Mouse (Mus musculus) hindbrain, embryonic 15.5 days (tissue): ENCODE measurements around the gene Cfap52. TPM values are rescaled to one million over a fixed set of nuclear protein-coding genes. Genes with fewer than 3 reads are reported as not detected.
A peak's percentile ranks its signal among the peaks of the same experiment; 100 is the strongest.

Source experiments
- ATAC-seq: fragments of 200-750 bp; cut with Nextera tagmentation; 2 replicates; pipeline ENCODE4 v1.8.0; 2017; ENCODE audit warnings: low read depth, moderate number of reproducible peaks, moderate TSS enrichment; ENCODE audit not compliant: low FRiP score
- H3K27ac ChIP-seq: fragments of 300-500 bp; sonication (generic); replicated peaks from 2 replicates; pipeline ENCODE4 v1.5.1; 2015; ENCODE audit warnings: mild to moderate bottlenecking, inconsistent platforms
- H3K27me3 ChIP-seq: fragments of 300-500 bp; sonication (generic); 2 replicates; pipeline ENCODE4 v1.6.1; 2015; ENCODE audit warnings: control low read depth, inconsistent platforms
- H3K36me3 ChIP-seq: fragments of 300-500 bp; sonication (generic); 2 replicates; pipeline ENCODE4 v1.6.1; 2015; ENCODE audit warnings: control low read depth, inconsistent platforms
- H3K4me1 ChIP-seq: fragments of 300-500 bp; sonication (generic); replicated peaks from 2 replicates; pipeline ENCODE4 v1.6.1; 2015; ENCODE audit warnings: control low read depth, inconsistent platforms
- H3K4me2 ChIP-seq: fragments of 300-500 bp; sonication (generic); 2 replicates; pipeline ENCODE4 v1.6.1; 2015; ENCODE audit warnings: moderate library complexity, mild to moderate bottlenecking, inconsistent platforms
- H3K4me3 ChIP-seq: fragments of 300-500 bp; sonication (generic); 2 replicates; pipeline ENCODE4 v1.5.1; 2015; ENCODE audit warnings: mild to moderate bottlenecking, inconsistent platforms
- H3K9ac ChIP-seq: fragments of 300-500 bp; sonication (generic); 2 replicates; pipeline ENCODE4 v1.6.1; 2015; ENCODE audit warnings: inconsistent platforms
- H3K9me3 ChIP-seq: fragments of 300-500 bp; sonication (generic); 2 replicates; pipeline ENCODE4 v1.6.1; 2016; ENCODE audit warnings: control low read depth, inconsistent platforms
- WGBS: fragments of 180-500 bp; shearing (Covaris S2); methylation state at CpG from one replicate; pipeline ENCODE4 v1.1.7; 2015; 5-methylcytosine and 5-hydroxymethylcytosine counted together
- polyA plus RNA-seq: library from polyadenylated mRNA; unstranded; fragments of >200 nt; fragmentation: Nextera tagmentation; extraction: Ambion mirVana; gene quantifications from 2 replicates; pipeline ENCODE4 v1.2.1, GENCODE M21; 2015

Gene Cfap52
- polyA plus RNA-seq, 1 experiment from 2014 or later: 7.1 TPM

GRCm38 (mm10) chr11:67922755-67923125 is 42.7 kb downstream of the Cfap52 start:
- Histone ChIP-seq H3K36me3 (no peaks in the 10 kb centered on the region), H3K4me3 (peak overlapping the region; percentile 58), H3K9me3 (no peaks in the 10 kb centered on the region), H3K9ac (no peak overlapping the region), H3K4me2 (peak overlapping the region; percentile 100), H3K4me1 (peaks cover 18% of the 10 kb centered on the region), H3K27me3 (peaks cover 25% of the 10 kb centered on the region), H3K27ac (no peak overlapping the region)
- peak; percentile 66 for ATAC-seq
- under 1% methylated on average over 12 of the region's 12 CpGs for WGBS

- H3K36me3 ChIP-seq: no peaks in the 10 kb centered on the region
- peak within 1 kb of the TSS; percentile 58 for H3K4me3 ChIP-seq
- H3K4me1 ChIP-seq: peaks cover 18% of the 10 kb centered on the region
- H3K27me3 ChIP-seq: peaks cover 25% of the 10 kb centered on the region
- peak; percentile 57; the same call in 1 of the 2 replicates for ATAC-seq
- H3K9me3 ChIP-seq: no peaks in the 10 kb centered on the region
- WGBS: under 1% methylated on average over 72 of the region's 80 CpGs
- peak within 1 kb of the TSS; percentile 51; the same call in 1 of the 2 replicates for H3K27ac ChIP-seq
- peak within 1 kb of the TSS; percentile 59 for H3K9ac ChIP-seq
- H3K4me2 ChIP-seq: peak within 1 kb of the TSS; percentile 100
Measured at GRCm38 (mm10) chr11:67921827-67922754, 43.4 kb downstream of the Cfap52 start, which contains the start of gene Usp43. TSS of gene Usp43 (minus strand) at chr11:67922153.

GRCm38 (mm10) chr11:67921091-67921826 is 44.2 kb downstream of the Cfap52 start:
- peak overlapping the region; percentile 100 for H3K4me2 ChIP-seq
- 3% methylated on average over 47 of the region's 47 CpGs for WGBS
- peak; percentile 47; the same call in 1 of the 2 replicates for ATAC-seq
- peaks cover 18% of the 10 kb centered on the region for H3K4me1 ChIP-seq
- no peak overlapping the region for H3K27ac ChIP-seq
- H3K9me3 ChIP-seq: no peaks in the 10 kb centered on the region
- peak overlapping the region; percentile 59 for H3K9ac ChIP-seq
- H3K4me3 ChIP-seq: peak overlapping the region; percentile 58
- H3K27me3 ChIP-seq: peaks cover 25% of the 10 kb centered on the region
- H3K36me3 ChIP-seq: no peaks in the 10 kb centered on the region

- Histone ChIP-seq H3K27me3 (peaks cover 25% of the 10 kb centered on the region), H3K4me1 (peaks cover 18% of the 10 kb centered on the region), H3K4me2 (peak overlapping the region; percentile 100), H3K36me3 (no peaks in the 10 kb centered on the region), H3K27ac (no peak overlapping the region), H3K9me3 (no peaks in the 10 kb centered on the region), H3K4me3 (peak overlapping the region; percentile 58; the same call in 1 of the 2 replicates), H3K9ac (no peak overlapping the region)
- WGBS: 56% methylated on average over 9 of the region's 9 CpGs
- no peak for ATAC-seq
Measured at GRCm38 (mm10) chr11:67920226-67920960, 45.1 kb downstream of the Cfap52 start.

GRCm38 (mm10) chr11:67919593-67919992 is 45.9 kb downstream of the Cfap52 start:
- 80% methylated on average over 5 of the region's 5 CpGs for WGBS
- Histone ChIP-seq H3K36me3 (no peaks in the 10 kb centered on the region), H3K4me2 (no peak overlapping the region), H3K27me3 (peaks cover 25% of the 10 kb centered on the region), H3K9me3 (no peaks in the 10 kb centered on the region), H3K9ac (no peak overlapping the region), H3K4me1 (peaks cover 18% of the 10 kb centered on the region), H3K27ac (no peak overlapping the region), H3K4me3 (no peak overlapping the region)
- ATAC-seq: no peak

GRCm38 (mm10) chr11:67917126-67917525 is 48.3 kb downstream of the Cfap52 start:
- Histone ChIP-seq H3K4me1 (peaks cover 10% of the 10 kb centered on the region), H3K4me3 (no peak overlapping the region), H3K36me3 (no peaks in the 10 kb centered on the region), H3K4me2 (no peak overlapping the region), H3K27me3 (peaks cover 25% of the 10 kb centered on the region), H3K27ac (no peak overlapping the region), H3K9me3 (no peaks in the 10 kb centered on the region), H3K9ac (no peak overlapping the region)
- no peak for ATAC-seq
- 80% methylated on average over 3 of the region's 3 CpGs for WGBS

- Histone ChIP-seq H3K9me3 (no peaks in the 10 kb centered on the region), H3K27ac (no peak overlapping the region), H3K4me1 (no peaks in the 10 kb centered on the region), H3K27me3 (no peaks in the 10 kb centered on the region), H3K4me3 (no peak overlapping the region), H3K36me3 (no peaks in the 10 kb centered on the region), H3K9ac (no peak overlapping the region), H3K4me2 (no peak overlapping the region)
- no peak for ATAC-seq
- 91% methylated on average over 5 of the region's 5 CpGs for WGBS
Measured at GRCm38 (mm10) chr11:67911074-67911473, 54.4 kb downstream of the Cfap52 start.

- 93% methylated on average over 4 of the region's 4 CpGs for WGBS
- no peak overlapping the region for H3K4me3 ChIP-seq
- H3K9ac ChIP-seq: no peak overlapping the region
- no peaks in the 10 kb centered on the region for H3K27me3 ChIP-seq
- H3K9me3 ChIP-seq: no peaks in the 10 kb centered on the region
- ATAC-seq: no peak
- no peak overlapping the region for H3K27ac ChIP-seq
- no peaks in the 10 kb centered on the region for H3K36me3 ChIP-seq
- no peak overlapping the region for H3K4me2 ChIP-seq
- no peaks in the 10 kb centered on the region for H3K4me1 ChIP-seq
Measured at GRCm38 (mm10) chr11:67903756-67904155, 61.7 kb downstream of the Cfap52 start.

GRCm38 (mm10) chr11:67897064-67897560 is 68.3 kb downstream of the Cfap52 start:
- 55% methylated on average over 8 of the region's 8 CpGs for WGBS
- peaks cover 7% of the 10 kb centered on the region; the same call in 1 of the 2 replicates for H3K4me1 ChIP-seq
- no peak overlapping the region for H3K27ac ChIP-seq
- H3K4me2 ChIP-seq: no peak overlapping the region
- peak; percentile 65; the same call in 1 of the 2 replicates for ATAC-seq
- no peak overlapping the region for H3K9ac ChIP-seq
- no peaks in the 10 kb centered on the region for H3K9me3 ChIP-seq
- H3K4me3 ChIP-seq: no peak overlapping the region
- no peaks in the 10 kb centered on the region for H3K36me3 ChIP-seq
- no peaks in the 10 kb centered on the region for H3K27me3 ChIP-seq

- ATAC-seq: no peak
- no peak overlapping the region for H3K4me3 ChIP-seq
- peaks cover 7% of the 10 kb centered on the region; the same call in 1 of the 2 replicates for H3K4me1 ChIP-seq
- no peak overlapping the region for H3K9ac ChIP-seq
- H3K9me3 ChIP-seq: no peaks in the 10 kb centered on the region
- no peak overlapping the region for H3K4me2 ChIP-seq
- no peaks in the 10 kb centered on the region for H3K27me3 ChIP-seq
- H3K36me3 ChIP-seq: no peaks in the 10 kb centered on the region
- WGBS: 37% methylated on average over 7 of the region's 7 CpGs
- 0 out of 2 replicates have a peak overlapping the region, but pooled peaks have one; percentile 20 for H3K27ac ChIP-seq
Measured at GRCm38 (mm10) chr11:67895641-67896040, 69.8 kb downstream of the Cfap52 start.

- no peak overlapping the region for H3K4me3 ChIP-seq
- no peak for ATAC-seq
- no peaks in the 10 kb centered on the region for H3K9me3 ChIP-seq
- 82% methylated on average over 5 of the region's 5 CpGs for WGBS
- H3K4me2 ChIP-seq: no peak overlapping the region
- no peak overlapping the region for H3K27ac ChIP-seq
- no peaks in the 10 kb centered on the region for H3K27me3 ChIP-seq
- no peaks in the 10 kb centered on the region for H3K36me3 ChIP-seq
- H3K4me1 ChIP-seq: no peaks in the 10 kb centered on the region
- H3K9ac ChIP-seq: no peak overlapping the region
Measured at GRCm38 (mm10) chr11:67888521-67888920, 76.9 kb downstream of the Cfap52 start.
